Mouse (Mus musculus): ENCODE data around the gene Agl. TPM values are rescaled to one million over a fixed set of nuclear protein-coding genes. Genes with fewer than 3 reads are reported as not detected.

Agl gene
- 35.4 TPM for polyA plus RNA-seq (2014; fragmentation: Illumina TruSeq; extraction: RNeasy Lipid Tissue Mini Kit (QIAGEN cat#74804))

GRCm38 (mm10) chr3:116807811-116808506, at the start of gene Agl:
Agl (minus strand) TSS chr3:116808166.

GRCm38 (mm10) chr3:116712436-116712881, 95.5 kb downstream of the Agl start, which contains the start of gene Slc35a3:
Slc35a3 (minus strand) TSS chr3:116712831.

Other genes starting within 250 kb of the Agl start
- 1.3 TPM for gene Lrrc39, start 245.2 kb downstream of the Agl start, polyA plus RNA-seq (2014; fragmentation: Illumina TruSeq; extraction: RNeasy Lipid Tissue Mini Kit (QIAGEN cat#74804))
- 27.7 TPM for gene Sass6, start 213.2 kb downstream of the Agl start, polyA plus RNA-seq (2014; fragmentation: Illumina TruSeq; extraction: RNeasy Lipid Tissue Mini Kit (QIAGEN cat#74804))
- gene Trmt13, start 193.6 kb downstream of the Agl start, polyA plus RNA-seq (2014; fragmentation: Illumina TruSeq; extraction: RNeasy Lipid Tissue Mini Kit (QIAGEN cat#74804)) = 17.7 TPM
- 118 TPM for gene Mfsd14a, start 145.5 kb downstream of the Agl start, polyA plus RNA-seq (2014; fragmentation: Illumina TruSeq; extraction: RNeasy Lipid Tissue Mini Kit (QIAGEN cat#74804))
- not detected for gene Gm43191, start 126.9 kb downstream of the Agl start, polyA plus RNA-seq (2014; fragmentation: Illumina TruSeq; extraction: RNeasy Lipid Tissue Mini Kit (QIAGEN cat#74804))
- 93.3 TPM for gene Slc35a3, start 95.3 kb downstream of the Agl start, polyA plus RNA-seq (2014; fragmentation: Illumina TruSeq; extraction: RNeasy Lipid Tissue Mini Kit (QIAGEN cat#74804))
- 10.1 TPM for gene Frrs1, start 51.3 kb upstream of the Agl start, polyA plus RNA-seq (2014; fragmentation: Illumina TruSeq; extraction: RNeasy Lipid Tissue Mini Kit (QIAGEN cat#74804))
- not detected for gene 4930455H04Rik, start 160.1 kb upstream of the Agl start, polyA plus RNA-seq (2014; fragmentation: Illumina TruSeq; extraction: RNeasy Lipid Tissue Mini Kit (QIAGEN cat#74804))
- 12.7 TPM for gene Palmd, start 160.8 kb upstream of the Agl start, polyA plus RNA-seq (2014; fragmentation: Illumina TruSeq; extraction: RNeasy Lipid Tissue Mini Kit (QIAGEN cat#74804))